Mouse (Mus musculus): ENCODE results near the gene Hic1. TPM values are rescaled to one million over a fixed set of nuclear protein-coding genes. Genes with fewer than 3 reads are reported as not detected.

Hic1 gene
- total RNA-seq, 2 experiments from 2014 or later = 3.8 to 3.9 TPM

GRCm38 (mm10) chr11:75132278-75132677, 37.0 kb downstream of the Hic1 start:
- peak; percentile 76 for TF ChIP-seq CTCF (conservative IDR thresholded peaks at IDR 0.05)
- Histone ChIP-seq H3K4me3 (no peak overlapping the region; the same call in 1 of the 2 replicates), H3K27ac (peak overlapping the region; percentile 68)
- DNase-seq (ENCODE audit: low spot score in 2 of 2) = peak; percentile 53 to 56

GRCm38 (mm10) chr11:75131300-75131699, 38.0 kb downstream of the Hic1 start:
- TF ChIP-seq CTCF (conservative IDR thresholded peaks at IDR 0.05) = no peak
- Histone ChIP-seq H3K4me3 (no peak overlapping the region), H3K27ac (no peak overlapping the region)
- DNase-seq (ENCODE audit: low spot score in 2 of 2) = no peak

- Histone ChIP-seq H3K27ac (no peak overlapping the region), H3K4me3 (no peak overlapping the region)
- DNase-seq (ENCODE audit: low spot score in 2 of 2) = no peak
- TF ChIP-seq CTCF (conservative IDR thresholded peaks at IDR 0.05) = no peak
Measured at GRCm38 (mm10) chr11:75129481-75129880, 39.8 kb downstream of the Hic1 start.

- DNase-seq (ENCODE audit: low spot score in 2 of 2) = no peak
- Histone ChIP-seq H3K27ac (no peak overlapping the region), H3K4me3 (no peak overlapping the region)
- no peak for TF ChIP-seq CTCF (conservative IDR thresholded peaks at IDR 0.05)
Measured at GRCm38 (mm10) chr11:75126384-75126783, 42.9 kb downstream of the Hic1 start.

GRCm38 (mm10) chr11:75124406-75124805, 44.9 kb downstream of the Hic1 start:
- Histone ChIP-seq H3K27ac (no peak overlapping the region), H3K4me3 (no peak overlapping the region)
- DNase-seq (ENCODE audit: low spot score in 2 of 2) = no peak
- no peak for TF ChIP-seq CTCF (conservative IDR thresholded peaks at IDR 0.05)

GRCm38 (mm10) chr11:75121348-75121747, 48.0 kb downstream of the Hic1 start:
- peak overlapping the region; percentile 90 for H3K27ac ChIP-seq
- no peak for TF ChIP-seq CTCF (conservative IDR thresholded peaks at IDR 0.05)
- H3K4me3 ChIP-seq = no peak overlapping the region
- no peak for DNase-seq (ENCODE audit: low spot score in 2 of 2)

GRCm38 (mm10) chr11:75119841-75120240, 49.5 kb downstream of the Hic1 start:
- H3K27ac ChIP-seq = peak overlapping the region; percentile 90
- DNase-seq (ENCODE audit: low spot score in 2 of 2) = no peak
- TF ChIP-seq CTCF (conservative IDR thresholded peaks at IDR 0.05) = no peak
- no peak overlapping the region for H3K4me3 ChIP-seq

GRCm38 (mm10) chr11:75119298-75119697, 50.0 kb downstream of the Hic1 start:
- Histone ChIP-seq H3K27ac (peak overlapping the region; percentile 90), H3K4me3 (no peak overlapping the region)
- DNase-seq (ENCODE audit: low spot score in 2 of 2) = peak; percentile 29 to 38
- TF ChIP-seq CTCF (conservative IDR thresholded peaks at IDR 0.05) = no peak

GRCm38 (mm10) chr11:75118141-75118540, 51.2 kb downstream of the Hic1 start:
- TF ChIP-seq CTCF (conservative IDR thresholded peaks at IDR 0.05) = no peak
- H3K27ac ChIP-seq = peak overlapping the region; percentile 90
- peak; percentile 54 to 69 for DNase-seq (ENCODE audit: low spot score in 2 of 2)
- no peak overlapping the region for H3K4me3 ChIP-seq

GRCm38 (mm10) chr11:75116379-75116778, 52.9 kb downstream of the Hic1 start:
- no peak for TF ChIP-seq CTCF (conservative IDR thresholded peaks at IDR 0.05)
- DNase-seq (ENCODE audit: low spot score in 2 of 2) = no peak
- Histone ChIP-seq H3K27ac (no peak overlapping the region), H3K4me3 (no peak overlapping the region)

Small RNA genes within 50 kb of the gene (microRNA-seq; reads per million reads assigned to microRNA genes)
- gene Mir132 = 11,692 to 26,687 reads per million in 2 experiments
- 324 to 504 reads per million in 2 experiments for gene Mir212

Other genes starting within 250 kb of the Hic1 start
- 10 to 100 TPM; 31.9 to 34.7 TPM for gene Smg6, start 243.7 kb downstream of the Hic1 start, total RNA-seq (2021)
- 10 to 100 TPM; 85.2 to 96.3 TPM for gene Srr, start 243.6 kb downstream of the Hic1 start, total RNA-seq (2021)
- 10 to 100 TPM; 19.3 to 22.4 TPM for gene Ovca2, start 9.3 kb upstream of the Hic1 start, total RNA-seq (2021)
- gene Dph1, start 21.7 kb upstream of the Hic1 start, total RNA-seq (2021) = 10 to 100 TPM; 30.7 to 31.4 TPM
- 100 to 1,000 TPM; 104 to 110 TPM for gene Rtn4rl1, start 24.3 kb upstream of the Hic1 start, total RNA-seq (2021)
- 10 to 100 TPM; 64.1 to 67.0 TPM for gene Rpa1, start 178.8 kb upstream of the Hic1 start, total RNA-seq (2021)
- gene Smyd4, start 178.9 kb upstream of the Hic1 start, total RNA-seq (2021) = 10 to 100 TPM; 14.9 to 16.7 TPM

All from layer of hippocampus, adult 2 months (tissue).